Mouse (Mus musculus): ENCODE data around the gene Cmc1. TPM values are rescaled to one million over a fixed set of nuclear protein-coding genes. Genes with fewer than 3 reads are reported as not detected.

Gene Cmc1
- polyA plus RNA-seq, 2 experiments, result 10.5 to 50.1 TPM

DNA sequence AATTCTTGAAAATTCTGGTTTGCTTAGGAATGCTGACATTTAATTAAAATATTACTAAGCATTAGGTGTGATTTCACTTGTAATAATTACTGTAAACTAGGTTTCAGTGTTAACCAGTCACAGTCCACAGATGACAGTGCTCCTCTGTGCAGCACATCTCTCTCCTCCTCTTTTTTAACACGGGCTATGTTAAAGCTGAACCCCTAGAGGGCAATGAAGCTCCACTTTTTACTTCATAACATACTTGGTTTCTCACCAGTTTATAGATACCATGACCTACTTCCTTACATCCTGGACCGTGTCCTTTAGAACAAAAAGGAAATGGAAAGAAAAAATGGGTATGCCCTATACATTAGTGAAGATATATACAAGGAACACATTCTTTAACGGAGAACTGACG, 50.6 kb downstream of the Cmc1 start:
- ATAC-seq (ENCODE audit: low FRiP score, low read depth) (no peak), DNase-seq (ENCODE audit: low spot score) (peak; percentile 68)
- H3K9ac ChIP-seq (ENCODE audit: low read depth, low read length, severe bottlenecking), result no peak overlapping the region
- no peak overlapping the region for H3K4me2 ChIP-seq (replicated peaks; ENCODE audit: low read depth, low read length, severe bottlenecking)
- no peaks in the 10 kb centered on the region for H3K9me3 ChIP-seq (ENCODE audit: control insufficient read depth, low read length)
- H3K36me3 ChIP-seq (ENCODE audit: control insufficient read depth, insufficient read depth, low read length), result no peaks in the 10 kb centered on the region
- no peak for TF ChIP-seq POLR2A (IDR thresholded peaks at IDR 0.05; ENCODE audit: borderline replicate concordance, extremely low read depth, insufficient read depth, insufficient read length)
- H3K4me3 ChIP-seq (replicated peaks; ENCODE audit: low read length), result no peak overlapping the region
- H3K4me1 ChIP-seq (ENCODE audit: control insufficient read depth, insufficient read depth, low read length), result peaks cover 4% of the 10 kb centered on the region; the same call in 1 of the 2 replicates
- no peaks in the 10 kb centered on the region for H3K27me3 ChIP-seq (ENCODE audit: control insufficient read depth, insufficient read depth, low read length)
- whole genome bisulfite sequencing, result 45% methylated on average over 4 of the region's 4 CpGs
- no peak overlapping the region for H3K27ac ChIP-seq (replicated peaks; ENCODE audit: low read depth, low read length)

DNA sequence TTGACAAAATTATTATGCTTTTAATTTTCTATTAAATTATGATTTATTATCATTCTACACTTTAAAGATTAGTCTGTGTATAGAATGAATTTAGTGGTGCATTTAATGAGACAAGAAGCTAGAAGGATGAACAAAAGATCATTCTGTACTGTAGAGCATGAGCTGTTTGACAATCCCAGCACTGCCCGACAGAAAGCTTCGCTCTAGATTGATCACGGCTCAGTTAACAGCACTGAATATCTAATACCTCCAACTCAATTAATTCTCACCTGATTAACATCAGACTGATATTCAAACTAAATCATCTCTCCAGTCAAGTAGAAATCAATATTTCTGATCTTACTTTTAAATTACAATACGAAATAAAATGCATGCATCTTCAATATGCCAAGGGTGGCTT, 66.1 kb downstream of the Cmc1 start:
- no peaks in the 10 kb centered on the region for H3K9me3 ChIP-seq (ENCODE audit: control insufficient read depth, low read length)
- H3K4me2 ChIP-seq (replicated peaks; ENCODE audit: low read depth, low read length, severe bottlenecking), result no peak overlapping the region
- peaks cover 8% of the 10 kb centered on the region for H3K4me1 ChIP-seq (ENCODE audit: control insufficient read depth, insufficient read depth, low read length)
- H3K9ac ChIP-seq (ENCODE audit: low read depth, low read length, severe bottlenecking), result no peak overlapping the region
- WGBS, result 89% methylated on average over 4 of the region's 4 CpGs
- no peaks in the 10 kb centered on the region for H3K36me3 ChIP-seq (ENCODE audit: control insufficient read depth, insufficient read depth, low read length)
- H3K27me3 ChIP-seq (ENCODE audit: control insufficient read depth, insufficient read depth, low read length), result no peaks in the 10 kb centered on the region
- no peak for DNase-seq (ENCODE audit: low spot score)
- H3K27ac ChIP-seq (replicated peaks; ENCODE audit: low read depth, low read length), result no peak overlapping the region
- ATAC-seq (ENCODE audit: low FRiP score, low read depth), result no peak
- TF ChIP-seq POLR2A (IDR thresholded peaks at IDR 0.05; ENCODE audit: borderline replicate concordance, extremely low read depth, insufficient read depth, insufficient read length), result no peak
- no peak overlapping the region for H3K4me3 ChIP-seq (replicated peaks; ENCODE audit: low read length)

DNA sequence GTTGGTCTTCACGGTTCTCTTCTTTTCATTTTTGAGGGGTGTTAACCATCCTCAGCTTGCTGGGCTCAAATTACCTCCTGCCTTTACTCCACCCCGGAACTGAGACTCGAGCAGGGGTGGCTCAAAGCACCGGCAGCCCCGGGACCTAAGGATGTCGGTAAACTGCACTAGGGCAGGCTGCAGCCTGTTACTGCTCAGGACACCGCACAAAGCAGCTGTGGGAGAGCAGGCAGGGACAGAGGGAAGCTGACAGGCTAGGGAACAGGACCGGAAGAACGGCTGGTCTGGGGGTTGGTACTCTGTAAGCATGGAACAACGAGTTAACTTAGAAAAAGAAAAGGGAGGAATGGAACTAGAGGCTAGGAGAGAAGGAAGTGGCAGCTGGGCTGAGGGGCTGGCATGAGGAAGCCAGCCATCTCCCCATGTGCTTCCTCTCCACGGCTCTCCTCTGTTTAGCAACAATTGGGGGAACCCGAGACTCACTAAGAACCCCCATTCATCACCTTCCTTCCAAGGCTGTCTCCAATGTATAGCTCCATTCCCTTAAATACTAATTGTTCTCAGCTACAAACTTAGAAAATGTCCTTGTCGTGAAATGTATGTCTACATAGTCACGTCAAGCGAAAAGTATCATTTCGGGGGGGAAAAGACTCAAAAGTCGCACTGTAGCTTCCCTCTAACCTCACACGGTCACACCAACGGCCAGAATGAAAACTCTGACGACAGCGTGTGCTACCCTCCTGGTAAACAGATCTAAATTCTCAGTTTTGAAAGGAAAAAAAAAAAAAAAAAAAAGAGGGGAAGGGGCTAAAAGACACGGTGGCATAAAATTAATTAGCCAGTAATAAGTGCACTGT, 67.2 kb downstream of the Cmc1 start:
- Histone ChIP-seq H3K36me3 (ENCODE audit: control insufficient read depth, insufficient read depth, low read length) (no peaks in the 10 kb centered on the region), H3K9ac (ENCODE audit: low read depth, low read length, severe bottlenecking) (peak overlapping the region; percentile 41; the same call in 1 of the 2 replicates), H3K27ac (replicated peaks; ENCODE audit: low read depth, low read length) (0 out of 2 replicates have a peak overlapping the region, but pooled peaks have one; percentile 9), H3K27me3 (ENCODE audit: control insufficient read depth, insufficient read depth, low read length) (no peaks in the 10 kb centered on the region), H3K9me3 (ENCODE audit: control insufficient read depth, low read length) (no peaks in the 10 kb centered on the region), H3K4me2 (replicated peaks; ENCODE audit: low read depth, low read length, severe bottlenecking) (peak overlapping the region; percentile 50), H3K4me3 (replicated peaks; ENCODE audit: low read length) (peak overlapping the region; percentile 25), H3K4me1 (ENCODE audit: control insufficient read depth, insufficient read depth, low read length) (peaks cover 8% of the 10 kb centered on the region)
- 22% methylated on average over 22 of the region's 22 CpGs for WGBS
- ATAC-seq (ENCODE audit: low FRiP score, low read depth) (peak; percentile 41), DNase-seq (ENCODE audit: low spot score) (no peak)
- TF ChIP-seq POLR2A (IDR thresholded peaks at IDR 0.05; ENCODE audit: borderline replicate concordance, extremely low read depth, insufficient read depth, insufficient read length), result no peak

DNA sequence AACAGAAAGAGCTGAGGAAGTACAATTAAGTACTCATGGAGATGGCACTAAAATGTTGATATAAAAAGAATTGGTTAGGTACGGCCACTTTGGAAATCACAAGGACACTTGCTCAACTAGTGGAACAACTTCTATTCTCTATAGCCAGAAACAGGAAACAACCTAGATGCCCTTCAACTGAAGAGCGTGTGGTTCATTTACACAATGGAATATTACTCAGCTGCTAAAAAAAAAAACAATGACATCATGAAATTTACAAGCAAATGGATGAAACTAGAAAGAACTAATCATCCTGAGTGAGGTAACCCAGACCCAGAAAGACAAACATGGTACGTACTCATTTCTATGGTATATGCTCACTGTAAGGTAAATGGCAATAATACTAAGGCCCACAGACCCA, 76.6 kb downstream of the Cmc1 start:
- H3K9me3 ChIP-seq (ENCODE audit: control insufficient read depth, low read length), result no peaks in the 10 kb centered on the region
- ATAC-seq (ENCODE audit: low FRiP score, low read depth) (no peak), DNase-seq (ENCODE audit: low spot score) (no peak)
- H3K36me3 ChIP-seq (ENCODE audit: control insufficient read depth, insufficient read depth, low read length), result peaks cover 5% of the 10 kb centered on the region; the same call in 1 of the 2 replicates
- no peak for TF ChIP-seq POLR2A (IDR thresholded peaks at IDR 0.05; ENCODE audit: borderline replicate concordance, extremely low read depth, insufficient read depth, insufficient read length)
- H3K4me2 ChIP-seq (replicated peaks; ENCODE audit: low read depth, low read length, severe bottlenecking), result no peak overlapping the region
- no peaks in the 10 kb centered on the region for H3K27me3 ChIP-seq (ENCODE audit: control insufficient read depth, insufficient read depth, low read length)
- 92% methylated on average over 3 of the region's 3 CpGs for WGBS
- no peaks in the 10 kb centered on the region for H3K4me1 ChIP-seq (ENCODE audit: control insufficient read depth, insufficient read depth, low read length)
- H3K27ac ChIP-seq (replicated peaks; ENCODE audit: low read depth, low read length), result no peak overlapping the region
- no peak overlapping the region for H3K9ac ChIP-seq (ENCODE audit: low read depth, low read length, severe bottlenecking)
- no peak overlapping the region for H3K4me3 ChIP-seq (replicated peaks; ENCODE audit: low read length)

DNA sequence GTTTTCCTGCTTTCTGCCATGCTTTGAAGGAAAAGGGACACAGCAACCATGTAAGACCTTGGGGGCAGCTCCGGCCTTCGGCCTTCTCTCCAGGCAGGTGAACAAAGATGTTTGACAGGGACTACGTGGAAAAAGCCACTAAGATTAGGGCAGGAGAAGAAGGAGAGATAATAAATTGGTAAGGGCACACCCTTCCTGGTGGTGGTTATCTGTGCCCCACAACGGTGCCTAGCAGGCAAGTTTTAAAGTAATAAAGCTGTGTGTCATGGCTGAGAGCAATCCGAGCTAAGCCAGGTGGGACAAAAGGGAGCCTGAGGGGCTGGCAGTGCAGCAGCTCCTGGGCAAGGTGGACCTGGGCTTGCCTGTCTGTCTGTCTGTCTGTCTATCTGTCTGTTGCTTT, 77.9 kb downstream of the Cmc1 start:
- no peak overlapping the region for H3K4me2 ChIP-seq (replicated peaks; ENCODE audit: low read depth, low read length, severe bottlenecking)
- no peak overlapping the region for H3K27ac ChIP-seq (replicated peaks; ENCODE audit: low read depth, low read length)
- DNase-seq (ENCODE audit: low spot score), result no peak
- no peak overlapping the region for H3K4me3 ChIP-seq (replicated peaks; ENCODE audit: low read length)
- H3K9ac ChIP-seq (ENCODE audit: low read depth, low read length, severe bottlenecking), result no peak overlapping the region
- WGBS, result 81% methylated on average over 5 of the region's 5 CpGs
- no peaks in the 10 kb centered on the region for H3K9me3 ChIP-seq (ENCODE audit: control insufficient read depth, low read length)
- peaks cover 13% of the 10 kb centered on the region for H3K36me3 ChIP-seq (ENCODE audit: control insufficient read depth, insufficient read depth, low read length)
- TF ChIP-seq POLR2A (IDR thresholded peaks at IDR 0.05; ENCODE audit: borderline replicate concordance, extremely low read depth, insufficient read depth, insufficient read length), result no peak
- no peaks in the 10 kb centered on the region for H3K4me1 ChIP-seq (ENCODE audit: control insufficient read depth, insufficient read depth, low read length)
- no peaks in the 10 kb centered on the region for H3K27me3 ChIP-seq (ENCODE audit: control insufficient read depth, insufficient read depth, low read length)
- ATAC-seq (ENCODE audit: low FRiP score, low read depth), result no peak

Measured in limb, embryonic 14.5 days (tissue).